Mouse (Mus musculus) hindbrain, embryonic 15.5 days (tissue): ENCODE data around the gene Rtn4rl1. TPM values are rescaled to one million over a fixed set of nuclear protein-coding genes. Genes with fewer than 3 reads are reported as not detected.
A peak's percentile ranks its signal among the peaks of the same experiment; 100 is the strongest.

Source experiments
- ATAC-seq: fragments of 200-750 bp; cut with Nextera tagmentation; 2 replicates; pipeline ENCODE4 v1.8.0; 2017; ENCODE audit warnings: low read depth, moderate number of reproducible peaks, moderate TSS enrichment; ENCODE audit not compliant: low FRiP score
- H3K27ac ChIP-seq: fragments of 300-500 bp; sonication (generic); replicated peaks from 2 replicates; pipeline ENCODE4 v1.5.1; 2015; ENCODE audit warnings: mild to moderate bottlenecking, inconsistent platforms
- H3K27me3 ChIP-seq: fragments of 300-500 bp; sonication (generic); 2 replicates; pipeline ENCODE4 v1.6.1; 2015; ENCODE audit warnings: control low read depth, inconsistent platforms
- H3K36me3 ChIP-seq: fragments of 300-500 bp; sonication (generic); 2 replicates; pipeline ENCODE4 v1.6.1; 2015; ENCODE audit warnings: control low read depth, inconsistent platforms
- H3K4me1 ChIP-seq: fragments of 300-500 bp; sonication (generic); replicated peaks from 2 replicates; pipeline ENCODE4 v1.6.1; 2015; ENCODE audit warnings: control low read depth, inconsistent platforms
- H3K4me2 ChIP-seq: fragments of 300-500 bp; sonication (generic); 2 replicates; pipeline ENCODE4 v1.6.1; 2015; ENCODE audit warnings: moderate library complexity, mild to moderate bottlenecking, inconsistent platforms
- H3K4me3 ChIP-seq: fragments of 300-500 bp; sonication (generic); 2 replicates; pipeline ENCODE4 v1.5.1; 2015; ENCODE audit warnings: mild to moderate bottlenecking, inconsistent platforms
- H3K9ac ChIP-seq: fragments of 300-500 bp; sonication (generic); 2 replicates; pipeline ENCODE4 v1.6.1; 2015; ENCODE audit warnings: inconsistent platforms
- H3K9me3 ChIP-seq: fragments of 300-500 bp; sonication (generic); 2 replicates; pipeline ENCODE4 v1.6.1; 2016; ENCODE audit warnings: control low read depth, inconsistent platforms
- WGBS: fragments of 180-500 bp; shearing (Covaris S2); methylation state at CpG from one replicate; pipeline ENCODE4 v1.1.7; 2015; 5-methylcytosine and 5-hydroxymethylcytosine counted together
- polyA plus RNA-seq: library from polyadenylated mRNA; unstranded; fragments of >200 nt; fragmentation: Nextera tagmentation; extraction: Ambion mirVana; gene quantifications from 2 replicates; pipeline ENCODE4 v1.2.1, GENCODE M21; 2015

Rtn4rl1 gene
- polyA plus RNA-seq, 1 experiment from 2014 or later = 11.7 TPM

- Histone ChIP-seq H3K9ac (no peak overlapping the region), H3K27ac (no peak overlapping the region)
- ATAC-seq = no peak
Observed at GRCm38 (mm10) chr11:75247137-75247730, 53.7 kb downstream of the Rtn4rl1 start.

GRCm38 (mm10) chr11:75249588-75249987 is 56.0 kb downstream of the Rtn4rl1 start:
- Histone ChIP-seq H3K27me3 (no peaks in the 10 kb centered on the region), H3K9me3 (no peaks in the 10 kb centered on the region), H3K27ac (peak overlapping the region; percentile 61), H3K4me2 (no peak overlapping the region), H3K36me3 (no peaks in the 10 kb centered on the region), H3K9ac (no peak overlapping the region), H3K4me3 (no peak overlapping the region), H3K4me1 (peaks cover 18% of the 10 kb centered on the region)
- no peak for ATAC-seq
- WGBS = 79% methylated on average over 9 of the region's 9 CpGs

More at GRCm38 (mm10) chr11:75247137-75247730, 53.7 kb downstream of the Rtn4rl1 start:
- H3K27me3 ChIP-seq = no peaks in the 10 kb centered on the region
- H3K4me3 ChIP-seq = no peak overlapping the region
- peaks cover 18% of the 10 kb centered on the region for H3K4me1 ChIP-seq
- no peak overlapping the region for H3K4me2 ChIP-seq
- 94% methylated on average over 10 of the region's 10 CpGs for WGBS
- H3K9me3 ChIP-seq = no peaks in the 10 kb centered on the region
- no peaks in the 10 kb centered on the region for H3K36me3 ChIP-seq

- WGBS = 77% methylated on average over 4 of the region's 4 CpGs
- H3K4me1 ChIP-seq = peaks cover 9% of the 10 kb centered on the region
- H3K9ac ChIP-seq = no peak overlapping the region
- H3K36me3 ChIP-seq = no peaks in the 10 kb centered on the region
- H3K4me3 ChIP-seq = no peak overlapping the region
- no peak overlapping the region for H3K27ac ChIP-seq
- ATAC-seq = no peak
- H3K4me2 ChIP-seq = no peak overlapping the region
- no peaks in the 10 kb centered on the region for H3K9me3 ChIP-seq
- H3K27me3 ChIP-seq = no peaks in the 10 kb centered on the region
Observed at GRCm38 (mm10) chr11:75251006-75251512, 57.5 kb downstream of the Rtn4rl1 start.

- WGBS = 57% methylated on average over 7 of the region's 7 CpGs
- no peak for ATAC-seq
- Histone ChIP-seq H3K27ac (no peak overlapping the region), H3K36me3 (no peaks in the 10 kb centered on the region), H3K4me1 (peaks cover 7% of the 10 kb centered on the region), H3K9ac (no peak overlapping the region), H3K4me3 (no peak overlapping the region), H3K4me2 (no peak overlapping the region), H3K27me3 (no peaks in the 10 kb centered on the region), H3K9me3 (no peaks in the 10 kb centered on the region)
Observed at GRCm38 (mm10) chr11:75251557-75252070, 58.0 kb downstream of the Rtn4rl1 start.

GRCm38 (mm10) chr11:75254252-75254912 is 60.8 kb downstream of the Rtn4rl1 start:
- no peaks in the 10 kb centered on the region for H3K27me3 ChIP-seq

GRCm38 (mm10) chr11:75255330-75255729 is 61.7 kb downstream of the Rtn4rl1 start:
- peaks cover 2% of the 10 kb centered on the region; the same call in 1 of the 2 replicates for H3K4me1 ChIP-seq
- no peaks in the 10 kb centered on the region for H3K9me3 ChIP-seq
- no peak overlapping the region for H3K27ac ChIP-seq
- H3K4me2 ChIP-seq = no peak overlapping the region
- 86% methylated on average over 5 of the region's 5 CpGs for WGBS
- H3K9ac ChIP-seq = no peak overlapping the region
- H3K36me3 ChIP-seq = no peaks in the 10 kb centered on the region
- no peaks in the 10 kb centered on the region for H3K27me3 ChIP-seq
- no peak overlapping the region for H3K4me3 ChIP-seq
- ATAC-seq = no peak

More at GRCm38 (mm10) chr11:75254252-75254912, 60.8 kb downstream of the Rtn4rl1 start:
- no peak for ATAC-seq
- 73% methylated on average over 13 of the region's 13 CpGs for WGBS
- Histone ChIP-seq H3K27ac (0 out of 2 replicates have a peak overlapping the region, but pooled peaks have one; percentile 11), H3K9ac (no peak overlapping the region), H3K4me2 (no peak overlapping the region), H3K4me1 (no peaks in the 10 kb centered on the region), H3K36me3 (no peaks in the 10 kb centered on the region), H3K4me3 (no peak overlapping the region), H3K9me3 (no peaks in the 10 kb centered on the region)

- Histone ChIP-seq H3K4me3 (no peak overlapping the region), H3K9ac (no peak overlapping the region), H3K9me3 (no peaks in the 10 kb centered on the region), H3K27ac (no peak overlapping the region), H3K4me2 (no peak overlapping the region), H3K27me3 (no peaks in the 10 kb centered on the region), H3K4me1 (peaks cover 18% of the 10 kb centered on the region), H3K36me3 (no peaks in the 10 kb centered on the region)
- ATAC-seq = no peak
- WGBS = 73% methylated on average over 4 of the region's 4 CpGs
Observed at GRCm38 (mm10) chr11:75257056-75257648, 63.6 kb downstream of the Rtn4rl1 start.

GRCm38 (mm10) chr11:75259416-75259815 is 65.8 kb downstream of the Rtn4rl1 start:
- Histone ChIP-seq H3K4me2 (no peak overlapping the region), H3K4me3 (no peak overlapping the region), H3K9ac (no peak overlapping the region), H3K4me1 (peaks cover 36% of the 10 kb centered on the region), H3K9me3 (no peaks in the 10 kb centered on the region), H3K27me3 (no peaks in the 10 kb centered on the region), H3K36me3 (no peaks in the 10 kb centered on the region), H3K27ac (no peak overlapping the region)
- 65% methylated on average over 6 of the region's 6 CpGs for WGBS
- no peak for ATAC-seq

- WGBS = 56% methylated on average over 10 of the region's 10 CpGs
- H3K4me2 ChIP-seq = no peak overlapping the region
- H3K27me3 ChIP-seq = no peaks in the 10 kb centered on the region
- H3K27ac ChIP-seq = peak overlapping the region; percentile 5; the same call in 1 of the 2 replicates
- peak; percentile 16; the same call in 1 of the 2 replicates for ATAC-seq
- no peak overlapping the region for H3K4me3 ChIP-seq
- no peak overlapping the region for H3K9ac ChIP-seq
- no peaks in the 10 kb centered on the region for H3K36me3 ChIP-seq
- no peaks in the 10 kb centered on the region for H3K9me3 ChIP-seq
- peaks cover 36% of the 10 kb centered on the region for H3K4me1 ChIP-seq
Observed at GRCm38 (mm10) chr11:75259996-75260561, 66.5 kb downstream of the Rtn4rl1 start.

- ATAC-seq = 0 out of 2 replicates have a peak, but pooled peaks have one; percentile 12
- no peaks in the 10 kb centered on the region for H3K27me3 ChIP-seq
- H3K9ac ChIP-seq = no peak overlapping the region
- H3K9me3 ChIP-seq = no peaks in the 10 kb centered on the region
- H3K4me2 ChIP-seq = no peak overlapping the region
- WGBS = 93% methylated on average over 2 of the region's 2 CpGs
- no peak overlapping the region for H3K27ac ChIP-seq
- no peak overlapping the region for H3K4me3 ChIP-seq
- H3K4me1 ChIP-seq = peaks cover 36% of the 10 kb centered on the region
- no peaks in the 10 kb centered on the region for H3K36me3 ChIP-seq
Observed at GRCm38 (mm10) chr11:75261016-75261415, 67.4 kb downstream of the Rtn4rl1 start.

GRCm38 (mm10) chr11:75261730-75262129 is 68.1 kb downstream of the Rtn4rl1 start:
- Histone ChIP-seq H3K4me3 (no peak overlapping the region), H3K9ac (no peak overlapping the region), H3K4me2 (no peak overlapping the region), H3K27ac (no peak overlapping the region), H3K36me3 (no peaks in the 10 kb centered on the region; the same call in 1 of the 2 replicates), H3K9me3 (no peaks in the 10 kb centered on the region), H3K27me3 (no peaks in the 10 kb centered on the region), H3K4me1 (peaks cover 36% of the 10 kb centered on the region)
- ATAC-seq = no peak
- WGBS = 61% methylated on average over 4 of the region's 4 CpGs
